Mouse (Mus musculus): ENCODE measurements around the gene Crkl.

DNA sequence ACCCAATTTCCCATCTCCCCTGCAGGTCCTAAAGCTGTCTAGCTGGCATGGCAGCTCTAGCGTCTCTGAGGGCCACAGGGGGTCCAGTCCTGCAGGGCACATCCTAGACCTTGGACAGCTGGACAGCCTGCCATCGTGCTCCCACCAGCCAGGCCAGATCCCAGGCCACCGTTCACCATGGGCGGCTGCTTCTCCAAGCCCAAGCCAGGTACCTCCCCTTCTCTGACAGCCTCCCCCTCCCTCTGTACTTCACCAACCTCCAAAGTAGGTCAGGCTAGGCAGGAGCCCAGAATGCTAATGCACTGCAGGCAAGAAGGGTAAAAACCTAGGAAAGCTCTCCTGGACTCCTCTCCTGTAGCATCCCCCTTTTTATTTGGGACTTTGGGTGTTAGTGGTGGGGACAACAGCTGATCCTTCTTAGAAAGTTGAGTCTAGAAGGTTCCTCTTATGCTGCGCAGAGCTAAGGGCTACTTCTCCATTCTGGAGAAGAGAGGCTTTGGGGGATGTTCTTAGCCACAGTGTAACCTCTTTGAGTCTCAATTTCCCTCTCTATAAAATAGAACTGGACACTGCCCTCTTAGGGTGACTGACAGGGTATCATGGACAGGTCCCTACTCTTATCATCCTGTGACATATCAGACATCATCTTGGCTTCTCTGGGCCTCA is 40.2 kb downstream of the Crkl start:
- TF ChIP-seq TAL1 (IDR thresholded peaks at IDR 0.05; ENCODE audit: low read length) (no peak), GATA1 (IDR thresholded peaks at IDR 0.05; ENCODE audit: low read length) (no peak)
